Mouse (Mus musculus): ENCODE measurements around the gene Ano2.

The Ano2 gene

DNA sequence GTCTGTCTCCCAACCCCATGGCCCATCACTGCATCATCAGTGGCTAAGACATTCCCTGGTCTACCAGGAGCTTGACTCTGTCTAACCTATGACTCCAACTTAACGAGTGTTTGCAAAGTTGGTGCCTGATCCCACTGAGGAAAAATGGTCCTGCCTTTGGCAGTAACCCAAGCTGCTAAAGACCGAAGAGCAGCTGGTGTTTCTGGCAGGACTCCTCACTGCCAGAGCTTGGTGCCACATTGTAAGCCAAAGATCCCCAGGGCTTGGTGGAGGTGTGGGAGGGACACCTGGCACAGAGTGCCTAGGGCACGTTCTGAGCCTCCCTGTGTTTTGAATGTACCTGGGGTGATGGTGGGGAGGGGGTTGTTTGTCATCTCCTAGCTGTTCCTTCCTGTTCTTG, 232.5 kb downstream of the Ano2 start:
- DNase-seq: no peak

GRCm38 (mm10) chr6:125924979-125925378, 234.8 kb downstream of the Ano2 start:
- DNase-seq: no peak

DNA sequence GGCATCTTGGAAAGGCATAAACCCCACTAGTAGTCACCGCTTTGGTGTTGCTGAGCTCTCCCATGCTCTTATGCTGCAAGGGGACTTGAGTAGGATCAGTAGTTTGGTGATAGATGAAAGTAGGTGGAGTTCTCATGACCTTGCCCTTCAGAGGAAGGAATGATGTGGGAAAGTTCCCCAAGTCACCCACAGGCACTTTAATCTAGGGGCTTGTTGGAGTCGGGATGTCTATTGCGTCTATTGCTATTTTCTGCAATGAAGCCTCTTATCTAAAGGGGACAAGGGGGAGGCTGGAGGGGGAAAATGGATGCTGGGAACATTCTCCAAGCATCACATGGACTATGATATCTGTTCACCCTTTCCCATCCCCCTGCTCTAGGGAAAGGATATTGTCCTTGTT, 235.6 kb downstream of the Ano2 start:
- DNase-seq: no peak

DNA sequence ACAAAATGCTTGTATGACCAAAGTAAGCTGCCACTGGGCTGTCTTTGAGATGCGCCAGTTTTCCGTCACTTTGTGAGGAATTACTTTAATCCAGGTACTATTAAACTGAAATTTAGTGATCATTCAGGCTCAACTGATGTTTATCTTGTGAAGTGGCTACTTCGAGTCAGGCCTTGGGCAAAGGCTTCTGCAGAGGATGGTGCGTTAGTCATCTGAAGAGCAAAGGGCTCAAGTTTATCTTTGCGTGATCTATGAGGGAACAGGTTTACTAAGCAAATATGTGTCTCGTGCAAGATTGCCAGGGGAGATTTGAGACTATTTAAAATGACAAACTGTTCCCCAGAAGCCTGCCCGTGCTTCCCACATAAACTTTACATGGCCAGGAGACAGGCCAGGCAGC, 241.7 kb downstream of the Ano2 start:
- DNase-seq: no peak

DNA sequence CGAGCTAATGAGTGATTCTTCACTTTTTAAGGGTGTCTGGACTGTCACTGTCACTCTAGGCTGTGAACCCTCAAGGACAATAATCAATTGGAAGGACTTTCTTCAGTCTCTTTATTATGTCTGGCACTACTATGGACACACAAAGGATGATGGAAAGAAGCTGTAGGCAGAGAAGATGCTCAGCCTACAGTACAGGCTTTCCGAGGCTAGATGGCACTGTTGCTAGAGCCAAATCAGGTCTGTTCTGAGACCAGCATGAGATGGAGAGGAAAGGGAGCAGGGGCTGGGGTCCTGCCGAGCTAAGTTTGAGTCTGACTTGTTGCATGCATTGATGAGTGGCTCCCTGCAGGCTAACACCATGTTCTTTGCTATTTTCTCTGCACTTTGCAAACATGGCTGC, 264.7 kb downstream of the Ano2 start:
- no peak for DNase-seq

DNA sequence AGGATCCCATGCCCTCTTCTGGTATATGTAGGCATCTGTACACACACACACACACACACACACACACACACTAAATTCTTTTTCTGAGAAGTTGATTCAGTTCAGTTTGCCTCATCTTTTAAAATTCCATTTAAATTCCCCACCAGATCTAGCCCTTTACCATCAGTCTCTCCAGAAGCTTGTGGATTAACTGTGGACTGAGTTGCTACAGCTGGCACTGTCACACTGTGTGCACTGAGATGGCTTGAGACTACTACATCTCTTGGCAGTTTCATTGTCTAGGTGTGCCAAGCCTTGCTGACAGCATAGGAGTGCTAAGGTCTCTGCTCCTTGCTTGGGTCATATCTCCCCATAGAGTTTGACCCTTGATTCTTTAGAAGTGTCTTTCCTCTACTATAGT, 283.3 kb downstream of the Ano2 start:
- DNase-seq: no peak

GRCm38 (mm10) chr6:125975788-125976465, 285.7 kb downstream of the Ano2 start:
- no peak for DNase-seq

DNA sequence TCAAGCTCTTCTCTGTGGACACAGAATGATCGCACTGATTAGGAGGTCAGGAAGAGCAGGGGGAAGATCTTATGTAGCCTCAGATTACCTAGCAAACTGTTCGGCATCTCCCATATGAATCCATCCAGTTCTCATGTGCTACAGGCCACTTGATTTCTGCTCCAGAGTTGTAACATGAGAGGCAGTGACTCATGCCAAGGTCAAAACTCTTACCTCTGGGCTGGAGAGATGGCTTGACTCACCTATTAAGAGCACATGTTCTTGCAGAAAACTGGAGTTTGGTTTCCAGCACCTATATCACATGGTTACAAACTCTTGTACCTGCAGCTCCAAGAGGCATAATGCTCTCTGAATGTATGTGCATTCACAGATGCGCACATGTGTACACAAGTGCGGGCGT, 289.4 kb downstream of the Ano2 start:
- no peak for DNase-seq

DNA sequence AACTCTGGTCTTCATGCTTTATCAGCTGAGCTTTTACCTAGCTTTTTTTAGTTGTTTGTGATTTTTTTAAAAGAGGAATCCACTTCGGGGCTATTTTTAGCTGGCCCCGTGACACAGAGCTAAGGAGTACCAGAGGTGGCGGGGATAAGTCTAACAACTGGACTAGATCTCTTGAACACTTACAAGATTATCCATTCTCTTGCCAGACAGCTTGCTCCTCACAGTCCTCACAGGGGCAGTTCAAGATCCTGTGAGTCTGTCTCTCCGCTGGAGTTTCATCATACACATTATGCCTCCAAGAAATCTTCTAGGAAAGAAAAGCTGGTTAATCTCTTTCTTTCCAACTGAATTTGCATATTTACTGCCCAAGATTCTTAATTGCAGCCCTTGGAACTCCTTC, 293.8 kb downstream of the Ano2 start:
- no peak for DNase-seq

DNA sequence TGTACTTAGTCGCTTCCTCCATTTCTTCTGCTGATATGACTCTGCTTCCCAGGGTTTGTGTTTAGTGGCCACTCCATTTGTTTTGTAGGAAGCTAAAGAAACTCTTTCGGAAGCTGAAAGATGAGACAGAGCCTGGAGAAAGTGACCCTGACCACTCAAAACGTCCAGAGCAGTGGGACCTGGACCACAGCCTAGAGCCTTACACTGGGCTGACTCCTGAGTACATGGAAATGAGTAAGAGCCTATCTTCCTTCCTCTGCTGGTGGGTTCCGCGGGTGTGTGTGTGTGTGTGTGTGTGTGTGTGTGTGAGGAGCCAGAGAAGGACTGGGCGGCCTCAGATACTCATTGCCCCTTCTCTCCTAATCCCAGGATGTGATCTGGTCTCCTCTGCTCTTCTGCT, 302.5 kb downstream of the Ano2 start:
- DNase-seq: no peak

DNA sequence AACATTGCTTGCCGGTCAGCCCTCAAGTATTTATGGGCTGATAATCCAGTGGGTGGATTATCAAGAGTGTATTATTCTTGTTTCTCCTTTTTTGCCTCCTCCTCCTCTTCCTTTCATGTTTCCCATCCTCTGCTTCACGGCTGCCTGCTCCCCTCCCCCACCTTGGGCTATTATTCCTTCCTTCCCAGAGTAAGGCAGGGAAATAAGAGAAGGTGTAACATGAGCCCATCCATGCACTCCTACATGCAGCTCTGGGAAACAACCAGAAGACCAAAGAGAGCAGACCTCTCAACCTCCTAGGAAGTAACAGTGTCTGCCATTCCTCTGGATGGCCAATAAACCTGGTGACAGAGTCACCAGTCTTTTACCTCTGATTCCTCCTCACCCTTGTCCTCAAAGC, 311.6 kb downstream of the Ano2 start:
- no peak for DNase-seq

- DNase-seq: no peak
Measured at GRCm38 (mm10) chr6:126003002-126003742, 313.0 kb downstream of the Ano2 start.

DNA sequence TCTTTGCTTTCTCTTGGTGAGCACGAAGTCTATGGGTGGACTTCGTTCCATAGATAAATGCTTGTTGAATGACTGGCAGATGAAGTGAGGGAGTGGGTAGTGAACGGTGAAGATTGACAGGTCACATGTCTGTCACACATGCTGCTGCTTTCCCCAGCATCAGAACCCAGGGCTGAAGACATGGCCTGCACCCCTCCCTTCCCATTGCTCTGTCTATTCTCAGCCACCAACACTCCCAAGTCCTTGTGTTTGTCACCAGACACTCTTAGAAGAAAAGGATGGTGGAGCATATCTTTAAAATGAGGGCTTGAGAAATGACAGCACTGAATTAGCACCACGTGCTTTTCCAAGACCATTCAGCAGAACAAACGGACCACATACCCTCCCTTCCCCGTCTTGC, 316.4 kb downstream of the Ano2 start:
- no peak for DNase-seq

DNA sequence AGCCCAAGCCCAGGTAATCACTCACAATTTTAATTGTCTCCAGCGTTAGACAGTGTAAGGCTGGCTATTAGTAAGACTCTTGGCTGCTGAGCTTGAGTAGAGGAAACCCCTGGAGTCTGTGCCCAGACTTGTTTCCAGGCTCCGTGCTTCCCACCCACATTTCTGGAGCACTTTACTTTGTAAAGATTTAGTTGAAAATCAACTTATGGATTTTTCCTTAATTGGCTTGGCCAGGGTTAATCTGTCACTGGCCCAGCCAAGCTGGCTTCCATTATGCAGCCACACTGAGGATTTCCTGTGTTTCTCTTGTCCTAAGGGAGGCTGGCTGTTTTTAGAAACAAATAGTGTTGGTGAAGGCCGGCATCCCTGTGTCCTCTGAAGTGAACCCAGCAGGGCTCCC, 318.9 kb downstream of the Ano2 start:
- DNase-seq: no peak

GRCm38 (mm10) chr6:126016991-126017390, 326.8 kb downstream of the Ano2 start:
- no peak for DNase-seq

- no peak for DNase-seq
Measured at GRCm38 (mm10) chr6:126018411-126018810, 328.2 kb downstream of the Ano2 start.

- DNase-seq: no peak
Measured at GRCm38 (mm10) chr6:126033693-126034402, 343.6 kb downstream of the Ano2 start.

- DNase-seq: no peak
Measured at GRCm38 (mm10) chr6:126034403-126034724, 344.1 kb downstream of the Ano2 start.

DNA sequence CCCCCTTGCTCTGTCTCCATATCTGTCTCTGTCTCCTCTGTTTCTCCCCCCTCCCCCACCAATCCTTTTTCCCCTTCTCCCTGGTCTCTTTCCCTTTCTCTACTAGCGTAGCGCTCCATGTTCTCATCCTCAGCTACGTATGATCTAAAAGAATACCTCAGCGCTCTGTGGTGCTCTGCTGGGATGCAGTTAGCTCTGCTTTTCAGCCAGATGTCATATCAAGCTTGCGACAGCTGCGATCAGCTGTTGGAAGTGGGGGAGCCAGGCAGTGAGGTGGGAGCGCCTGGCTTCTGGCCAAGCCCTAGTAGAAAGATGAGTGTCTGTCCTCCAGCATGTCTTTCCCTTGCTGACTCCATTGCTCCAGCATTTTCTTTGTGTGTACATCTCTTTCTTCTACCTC, 344.5 kb downstream of the Ano2 start:
- no peak for DNase-seq

GRCm38 (mm10) chr6:126035621-126036020, 345.4 kb downstream of the Ano2 start:
- DNase-seq: no peak

- DNase-seq: peak; percentile 21
Measured at GRCm38 (mm10) chr6:126045931-126046330, 355.7 kb downstream of the Ano2 start.

GRCm38 (mm10) chr6:126048206-126048605, 358.0 kb downstream of the Ano2 start:
- no peak for DNase-seq

- DNase-seq: no peak
Measured at GRCm38 (mm10) chr6:126053136-126053535, 362.9 kb downstream of the Ano2 start.

GRCm38 (mm10) chr6:126057706-126058105, 367.5 kb downstream of the Ano2 start:
- DNase-seq: no peak
